Mouse (Mus musculus): ENCODE data around the gene Gm20662. TPM values are rescaled to one million over a fixed set of nuclear protein-coding genes. Genes with fewer than 3 reads are reported as not detected.
A peak's percentile ranks its signal among the peaks of the same experiment; 100 is the strongest.
"Not testable (repeated sequence)": the region's sequence is repeated elsewhere in the genome, so short reads cannot be mapped to it uniquely, and the experiment has no call there.

Gm20662 gene
- polyA plus RNA-seq, 1 experiment from 2014 or later, result 0.46 TPM

DNA sequence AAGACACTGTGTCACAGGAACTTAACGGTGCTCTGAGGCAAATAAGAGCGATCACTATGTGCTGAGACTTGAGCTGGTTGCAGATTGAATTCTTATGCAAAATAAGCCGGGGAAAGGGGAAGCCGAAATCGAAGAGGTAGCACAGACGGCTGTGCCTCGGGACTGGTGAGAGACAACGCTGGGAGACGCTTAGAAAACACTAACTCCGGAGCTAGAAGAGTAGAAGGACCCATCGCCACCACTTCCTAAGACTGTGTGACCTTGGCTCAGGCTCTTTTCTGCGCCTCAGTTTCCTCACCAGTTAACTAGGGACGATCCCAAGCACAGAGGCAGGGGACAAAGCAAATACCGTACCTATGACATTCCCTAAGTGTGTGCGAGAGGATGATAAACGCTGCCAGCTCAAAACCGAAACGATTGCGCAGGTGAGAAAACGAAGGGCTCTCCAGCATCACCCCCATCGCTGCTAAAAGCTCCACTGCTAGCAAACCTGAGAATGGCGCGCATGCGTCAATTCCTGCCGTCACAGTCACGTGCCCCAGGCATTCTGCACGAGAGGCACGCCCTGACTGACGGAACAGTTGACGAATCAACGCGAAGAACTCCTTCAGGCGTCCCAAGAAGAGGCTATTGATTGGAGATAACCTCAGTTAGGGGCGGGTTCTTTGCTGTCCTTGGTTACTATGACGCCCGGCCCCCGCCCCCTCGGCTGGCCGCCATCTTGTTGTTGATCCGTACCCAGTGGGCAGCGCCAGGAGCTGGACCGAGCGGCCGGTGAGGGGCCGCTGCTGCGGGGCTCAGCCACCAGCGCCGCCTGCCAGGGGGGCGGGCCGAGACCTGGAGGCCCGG, 6.0 kb downstream of the Gm20662 start, which contains the start of gene Ip6k1:
Gene Ip6k1, plus strand, starts transcription at position 580 of the 849 bp plus-strand sequence.
- Histone ChIP-seq H3K9me3 (no peaks in the 10 kb centered on the region), H3K27me3 (ENCODE audit: insufficient read depth, poor library complexity, severe bottlenecking) (no peaks in the 10 kb centered on the region), H3K4me1 (replicated peaks) (peaks cover 29% of the 10 kb centered on the region), H3K27ac (peak within 1 kb of the TSS; percentile 98), H3K4me3 (peak within 1 kb of the TSS; percentile 95), H3K36me3 (peaks cover 8% of the 10 kb centered on the region; the same call in 1 of the 2 replicates)
- peak; percentile 100 for DNase-seq (ENCODE audit: low spot score)
- WGBS, result under 1% methylated on average over 51 of the region's 51 CpGs

DNA sequence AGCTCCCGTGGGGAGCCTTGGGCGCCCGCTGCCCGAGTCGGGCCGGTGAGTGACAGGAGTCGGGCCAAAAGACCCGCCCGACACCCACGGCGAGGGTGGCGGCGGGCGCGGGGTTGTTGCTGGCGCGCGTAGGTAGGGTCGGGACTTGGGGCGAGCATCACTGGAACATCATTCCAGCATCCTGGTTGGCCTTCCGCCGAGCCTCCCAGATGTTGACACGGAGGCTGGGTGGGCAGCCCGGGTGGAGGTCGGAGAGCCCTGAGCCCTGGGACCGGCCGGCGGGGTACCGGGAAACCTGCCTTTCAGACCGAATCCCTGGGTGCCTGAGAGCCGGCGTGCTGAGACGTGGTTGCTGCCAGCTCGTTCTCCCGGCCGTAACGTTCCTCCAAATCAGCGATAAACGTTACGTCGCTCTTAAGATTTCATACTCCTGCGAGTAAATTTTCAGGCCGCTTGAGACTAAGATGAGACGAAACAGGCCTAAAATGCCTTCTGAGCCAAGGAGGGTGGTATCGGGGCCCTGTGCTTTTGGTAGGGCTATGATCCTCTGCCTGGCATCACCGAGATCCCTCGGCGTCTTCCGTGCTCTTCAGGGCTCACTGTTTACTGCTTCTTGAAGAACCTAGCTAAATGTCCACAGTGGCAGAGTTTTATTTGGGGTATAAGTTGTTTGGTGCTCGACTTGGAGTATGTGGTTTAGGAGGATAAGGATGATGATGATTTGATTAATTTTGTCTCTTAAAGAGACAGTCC, 6.8 kb downstream of the Gm20662 start:
- DNase-seq (ENCODE audit: low spot score), result no peak
- no peaks in the 10 kb centered on the region for H3K9me3 ChIP-seq

GRCm38 (mm10) chr9:108003531-108003890, 7.4 kb downstream of the Gm20662 start:
- peak; percentile 15 for DNase-seq (ENCODE audit: low spot score)
- 23% methylated on average over 8 of the region's 8 CpGs for WGBS

More for the DNA sequence above, 6.8 kb downstream of the Gm20662 start:
- peak overlapping the region; percentile 98 for H3K27ac ChIP-seq
- peaks cover 29% of the 10 kb centered on the region for H3K4me1 ChIP-seq (replicated peaks)
- no peaks in the 10 kb centered on the region for H3K27me3 ChIP-seq (ENCODE audit: insufficient read depth, poor library complexity, severe bottlenecking)
- H3K36me3 ChIP-seq, result peaks cover 9% of the 10 kb centered on the region; the same call in 1 of the 2 replicates
- WGBS, result under 1% methylated on average over 50 of the region's 50 CpGs
- peak overlapping the region; percentile 95 for H3K4me3 ChIP-seq

DNA sequence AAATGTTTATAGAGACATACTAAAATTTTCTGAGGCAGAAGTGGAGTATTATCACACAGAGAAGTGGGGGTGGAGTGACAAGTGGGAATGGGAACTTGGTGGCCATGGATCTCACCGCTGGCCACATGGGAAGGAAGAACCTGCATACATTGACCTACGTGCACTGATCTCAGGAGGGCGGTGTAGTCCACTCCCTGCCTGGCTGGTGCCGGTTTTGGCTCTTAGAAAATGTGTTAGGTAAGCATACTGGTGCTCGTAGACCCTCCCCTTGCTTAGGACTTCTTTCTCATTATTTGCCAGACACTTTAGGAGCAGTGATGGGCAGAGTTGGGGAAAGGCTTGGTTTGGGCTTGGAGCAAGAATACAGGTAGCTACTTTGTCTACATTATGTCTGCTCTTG, 11.9 kb downstream of the Gm20662 start:
- H3K27me3 ChIP-seq (ENCODE audit: insufficient read depth, poor library complexity, severe bottlenecking), result no peaks in the 10 kb centered on the region
- peaks cover 35% of the 10 kb centered on the region for H3K36me3 ChIP-seq
- H3K4me3 ChIP-seq, result no peak overlapping the region
- WGBS, result 94% methylated on average over 5 of the region's 5 CpGs
- H3K27ac ChIP-seq, result no peak overlapping the region
- no peak for DNase-seq (ENCODE audit: low spot score)
- H3K4me1 ChIP-seq (replicated peaks), result peaks cover 21% of the 10 kb centered on the region
- no peaks in the 10 kb centered on the region for H3K9me3 ChIP-seq

More at GRCm38 (mm10) chr9:108003531-108003890, 7.4 kb downstream of the Gm20662 start:
- H3K4me3 ChIP-seq, result peak overlapping the region; percentile 95
- no peaks in the 10 kb centered on the region for H3K27me3 ChIP-seq (ENCODE audit: insufficient read depth, poor library complexity, severe bottlenecking)
- H3K4me1 ChIP-seq (replicated peaks), result peaks cover 29% of the 10 kb centered on the region
- peaks cover 14% of the 10 kb centered on the region; the same call in 1 of the 2 replicates for H3K36me3 ChIP-seq
- H3K9me3 ChIP-seq, result no peaks in the 10 kb centered on the region
- peak overlapping the region; percentile 98 for H3K27ac ChIP-seq

DNA sequence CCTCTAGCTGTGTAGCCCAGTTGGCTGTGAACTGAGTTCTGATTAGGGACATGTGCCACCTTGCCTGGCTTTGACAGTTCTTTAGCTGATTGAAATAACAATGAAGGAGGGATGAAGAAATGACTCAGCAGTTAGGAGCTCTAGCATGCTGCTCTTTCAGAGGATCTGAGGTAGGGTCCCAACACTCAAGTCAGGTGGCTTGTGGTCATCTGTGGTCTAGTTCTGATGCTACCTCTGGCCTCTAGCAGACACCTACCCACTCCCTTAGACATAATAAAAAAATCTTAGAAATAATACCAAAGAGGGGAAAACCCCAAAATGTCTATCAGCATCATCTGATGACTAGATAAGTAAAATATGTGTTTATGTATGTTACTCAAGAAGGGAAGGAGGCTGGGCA, 14.2 kb downstream of the Gm20662 start:
- H3K27me3 ChIP-seq (ENCODE audit: insufficient read depth, poor library complexity, severe bottlenecking), result no peaks in the 10 kb centered on the region
- no peak overlapping the region for H3K4me3 ChIP-seq
- no peaks in the 10 kb centered on the region for H3K9me3 ChIP-seq
- no peaks in the 10 kb centered on the region for H3K4me1 ChIP-seq (replicated peaks)
- peaks cover 44% of the 10 kb centered on the region for H3K36me3 ChIP-seq
- H3K27ac ChIP-seq, result no peak overlapping the region
- no peak for DNase-seq (ENCODE audit: low spot score)

- H3K27me3 ChIP-seq (ENCODE audit: insufficient read depth, poor library complexity, severe bottlenecking); H3K27ac ChIP-seq; H3K4me3 ChIP-seq; DNase-seq (ENCODE audit: low spot score); H3K4me1 ChIP-seq (replicated peaks); H3K9me3 ChIP-seq: not testable (repeated sequence)
- peaks cover 53% of the 10 kb centered on the region for H3K36me3 ChIP-seq
- WGBS, result 96% methylated on average over 2 of the region's 2 CpGs
Observed at GRCm38 (mm10) chr9:108013577-108013976, 17.4 kb downstream of the Gm20662 start.

GRCm38 (mm10) chr9:108017127-108017526, 21.0 kb downstream of the Gm20662 start:
- DNase-seq (ENCODE audit: low spot score), result no peak
- Histone ChIP-seq H3K27ac (no peak overlapping the region), H3K36me3 (peaks cover 42% of the 10 kb centered on the region), H3K4me1 (replicated peaks) (no peaks in the 10 kb centered on the region), H3K27me3 (ENCODE audit: insufficient read depth, poor library complexity, severe bottlenecking) (no peaks in the 10 kb centered on the region), H3K9me3 (no peaks in the 10 kb centered on the region), H3K4me3 (no peak overlapping the region)
- WGBS, result 91% methylated on average over 3 of the region's 3 CpGs

DNA sequence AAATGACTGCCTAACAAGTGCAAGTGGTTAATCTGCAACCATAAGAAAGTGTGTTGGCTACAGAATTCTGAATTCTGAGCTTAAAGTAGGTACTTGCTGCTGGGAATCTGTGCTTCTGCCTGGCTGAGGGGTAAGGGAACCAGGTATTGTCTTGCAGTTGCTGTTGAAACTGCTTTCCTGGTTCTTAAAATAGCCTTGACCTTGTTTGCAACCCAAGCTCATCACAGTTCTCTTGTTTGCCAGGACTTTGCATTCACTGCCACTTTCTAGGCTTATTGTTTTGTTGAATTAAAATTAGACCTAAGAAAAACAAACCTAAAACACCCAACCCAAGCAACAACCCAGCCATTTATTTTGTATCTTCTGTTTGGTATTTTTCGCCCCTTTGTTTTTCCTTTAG, 24.6 kb downstream of the Gm20662 start:
- WGBS, result 95% methylated on average over 1 of the region's 1 CpGs
- H3K4me1 ChIP-seq (replicated peaks), result no peaks in the 10 kb centered on the region
- no peaks in the 10 kb centered on the region for H3K9me3 ChIP-seq
- peaks cover 35% of the 10 kb centered on the region for H3K36me3 ChIP-seq
- no peak overlapping the region for H3K4me3 ChIP-seq
- no peak for DNase-seq (ENCODE audit: low spot score)
- no peak overlapping the region for H3K27ac ChIP-seq
- no peaks in the 10 kb centered on the region for H3K27me3 ChIP-seq (ENCODE audit: insufficient read depth, poor library complexity, severe bottlenecking)

- WGBS, result 90% methylated on average over 3 of the region's 3 CpGs
- DNase-seq (ENCODE audit: low spot score), result no peak
- H3K4me3 ChIP-seq, result no peak overlapping the region
- H3K27me3 ChIP-seq (ENCODE audit: insufficient read depth, poor library complexity, severe bottlenecking), result no peaks in the 10 kb centered on the region
- H3K36me3 ChIP-seq, result peaks cover 47% of the 10 kb centered on the region
- no peak overlapping the region for H3K27ac ChIP-seq
- no peaks in the 10 kb centered on the region for H3K9me3 ChIP-seq
- H3K4me1 ChIP-seq (replicated peaks), result no peaks in the 10 kb centered on the region
Observed at GRCm38 (mm10) chr9:108023216-108023615, 27.1 kb downstream of the Gm20662 start.

DNA sequence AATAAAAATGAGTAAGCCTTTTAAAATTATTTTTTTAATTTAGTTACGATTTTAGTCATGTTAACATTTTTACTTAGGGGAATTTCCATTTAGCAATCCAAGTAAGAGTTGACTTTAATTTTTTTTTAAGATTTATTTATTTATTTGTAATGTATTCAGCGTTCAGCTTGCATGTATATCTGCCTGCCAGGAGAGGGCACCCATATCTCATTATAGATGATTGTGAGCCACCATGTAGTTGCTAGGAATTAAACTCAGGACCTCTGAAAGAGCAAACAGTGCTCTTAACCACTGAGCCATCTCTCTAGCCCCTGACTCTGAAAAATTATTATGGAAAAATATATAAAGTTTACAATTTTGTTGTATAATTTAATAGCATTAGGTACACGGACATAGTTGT, 30.4 kb downstream of the Gm20662 start:
- peaks cover 72% of the 10 kb centered on the region for H3K36me3 ChIP-seq
- H3K27ac ChIP-seq, result no peak overlapping the region
- H3K4me3 ChIP-seq, result no peak overlapping the region
- WGBS, result 92% methylated on average over 3 of the region's 3 CpGs
- no peak for DNase-seq (ENCODE audit: low spot score)
- no peaks in the 10 kb centered on the region for H3K9me3 ChIP-seq
- no peaks in the 10 kb centered on the region for H3K27me3 ChIP-seq (ENCODE audit: insufficient read depth, poor library complexity, severe bottlenecking)
- H3K4me1 ChIP-seq (replicated peaks), result no peaks in the 10 kb centered on the region

- H3K36me3 ChIP-seq, result peaks cover 85% of the 10 kb centered on the region
- H3K4me3 ChIP-seq, result no peak overlapping the region
- H3K9me3 ChIP-seq, result no peaks in the 10 kb centered on the region
- 95% methylated on average over 3 of the region's 3 CpGs for WGBS
- no peak overlapping the region for H3K27ac ChIP-seq
- no peaks in the 10 kb centered on the region for H3K27me3 ChIP-seq (ENCODE audit: insufficient read depth, poor library complexity, severe bottlenecking)
- no peaks in the 10 kb centered on the region for H3K4me1 ChIP-seq (replicated peaks)
- DNase-seq (ENCODE audit: low spot score), result no peak
Observed at GRCm38 (mm10) chr9:108027867-108028266, 31.7 kb downstream of the Gm20662 start.

DNA sequence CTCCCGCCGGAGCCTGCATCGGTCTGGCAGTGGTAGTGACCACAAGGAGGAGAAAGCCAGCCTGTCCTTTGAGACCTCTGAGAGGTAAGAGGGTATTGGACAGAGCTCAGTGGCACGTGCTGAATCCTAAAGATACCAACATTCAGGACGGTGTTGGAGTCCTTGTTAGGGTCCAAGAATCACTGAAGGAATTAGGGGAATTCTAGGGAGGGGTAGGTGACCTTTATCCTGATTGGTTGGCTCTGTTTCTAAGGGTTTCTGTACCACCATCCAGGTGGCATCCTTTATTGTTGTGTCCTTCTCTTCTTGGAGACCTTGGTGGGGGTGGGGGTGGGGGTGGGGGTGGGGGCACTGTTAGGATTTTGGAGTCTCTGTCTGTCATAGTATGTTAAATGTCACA, 36.0 kb downstream of the Gm20662 start:
- H3K27ac ChIP-seq, result no peak overlapping the region
- 91% methylated on average over 5 of the region's 5 CpGs for WGBS
- no peaks in the 10 kb centered on the region for H3K4me1 ChIP-seq (replicated peaks)
- no peak for DNase-seq (ENCODE audit: low spot score)
- H3K27me3 ChIP-seq (ENCODE audit: insufficient read depth, poor library complexity, severe bottlenecking), result no peaks in the 10 kb centered on the region
- H3K36me3 ChIP-seq, result peaks cover 89% of the 10 kb centered on the region
- H3K9me3 ChIP-seq, result no peaks in the 10 kb centered on the region
- H3K4me3 ChIP-seq, result no peak overlapping the region

All from hindbrain, embryonic 10.5 days (tissue).